Mouse (Mus musculus) stomach, postnatal 0 days (tissue): ENCODE data around the gene Nbea.

Experiments used
- CTCF ChIP-seq: IDR thresholded peaks from 2 replicates; pipeline ENCODE4 v1.5.1; 2016; ENCODE audit warnings: antibody characterized with exemption, low read depth, mild to moderate bottlenecking, moderate library complexity
- EP300 ChIP-seq: optimal IDR thresholded peaks from 2 replicates; pipeline ENCODE3; 2016; ENCODE audit warnings: antibody characterized with exemption

DNA sequence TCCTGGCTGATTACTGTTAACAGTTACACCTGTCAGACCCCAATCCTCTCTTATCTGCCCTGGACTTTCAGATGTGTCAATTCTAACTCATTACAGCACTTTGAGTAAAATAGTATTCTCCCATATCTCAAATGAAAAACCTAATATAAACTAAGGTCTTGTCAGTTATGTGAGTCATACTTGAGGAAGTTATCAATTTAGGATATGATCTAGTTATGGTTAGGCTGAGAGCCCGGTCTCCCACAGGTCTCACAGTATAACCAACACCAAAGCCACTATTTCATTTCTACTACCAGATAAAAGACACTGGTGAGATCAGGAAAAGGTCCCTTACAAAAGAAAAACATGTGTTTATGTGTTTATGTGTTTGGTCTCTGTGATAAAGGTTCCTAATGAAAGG lies 4.7 kb upstream of the Nbea start:
- no peak for TF ChIP-seq CTCF
- TF ChIP-seq EP300: no peak
